Mouse (Mus musculus) hindbrain, embryonic 14.5 days (tissue): ENCODE measurements around the gene Iqcj. TPM values are rescaled to one million over a fixed set of nuclear protein-coding genes. Genes with fewer than 3 reads are reported as not detected.

ENCODE experiments used
- ATAC-seq: fragments of 200-750 bp; cut with Nextera tagmentation; 2 replicates; pipeline ENCODE4 v1.8.0; 2017; ENCODE audit warnings: moderate number of reproducible peaks, mild to moderate bottlenecking, moderate TSS enrichment, moderate library complexity; ENCODE audit not compliant: low FRiP score
- DNase-seq: peaks from one replicate; pipeline ENCODE4 v3.0.0-alpha.2; 2015; ENCODE audit warnings: low spot score
- H3K27ac ChIP-seq: fragments of 300-500 bp; sonication (generic); 2 replicates; pipeline ENCODE4 v1.5.1; 2014; ENCODE audit warnings: mild to moderate bottlenecking, moderate library complexity
- H3K27me3 ChIP-seq: fragments of 300-500 bp; sonication (generic); 2 replicates; pipeline ENCODE4 v1.6.1; 2014; ENCODE audit warnings: mild to moderate bottlenecking, low read length, mixed read lengths; ENCODE audit not compliant: control insufficient read depth, insufficient read depth
- H3K36me3 ChIP-seq: fragments of 300-500 bp; sonication (generic); replicated peaks from 2 replicates; pipeline ENCODE4 v1.6.1; 2014; ENCODE audit not compliant: control insufficient read depth, insufficient read depth
- H3K4me1 ChIP-seq: fragments of 300-500 bp; sonication (generic); replicated peaks from 2 replicates; pipeline ENCODE4 v1.6.1; 2014; ENCODE audit warnings: antibody characterized with exemption, low read length, mixed read lengths; ENCODE audit not compliant: control insufficient read depth, insufficient read depth
- H3K4me2 ChIP-seq: fragments of 300-500 bp; sonication (generic); replicated peaks from 2 replicates; pipeline ENCODE4 v1.6.1; 2014; ENCODE audit warnings: mild to moderate bottlenecking, moderate library complexity
- H3K4me3 ChIP-seq: fragments of 300-500 bp; sonication (generic); replicated peaks from 2 replicates; pipeline ENCODE4 v1.5.1; 2014; ENCODE audit warnings: mild to moderate bottlenecking, low read length
- H3K9ac ChIP-seq: fragments of 300-500 bp; sonication (generic); 2 replicates; pipeline ENCODE4 v1.6.1; 2014
- H3K9me3 ChIP-seq: fragments of 300-500 bp; sonication (generic); 2 replicates; pipeline ENCODE4 v1.6.1; 2016; ENCODE audit warnings: low read length; ENCODE audit not compliant: control insufficient read depth
- WGBS: fragments of 180-500 bp; shearing (Covaris S2); extraction: QIAGEN DNeasy Blood & Tissue Kit; methylation state at CpG from one replicate; pipeline ENCODE4 v1.1.7; 2014; 5-methylcytosine and 5-hydroxymethylcytosine counted together
- polyA plus RNA-seq: library from polyadenylated mRNA; unstranded; fragments of >200 nt; fragmentation: Nextera tagmentation; extraction: Ambion mirVana; gene quantifications from 2 replicates; pipeline ENCODE4 v1.2.1, GENCODE M21; 2014

Iqcj gene
- polyA plus RNA-seq, 1 experiment from 2014 or later: 0.72 TPM

DNA sequence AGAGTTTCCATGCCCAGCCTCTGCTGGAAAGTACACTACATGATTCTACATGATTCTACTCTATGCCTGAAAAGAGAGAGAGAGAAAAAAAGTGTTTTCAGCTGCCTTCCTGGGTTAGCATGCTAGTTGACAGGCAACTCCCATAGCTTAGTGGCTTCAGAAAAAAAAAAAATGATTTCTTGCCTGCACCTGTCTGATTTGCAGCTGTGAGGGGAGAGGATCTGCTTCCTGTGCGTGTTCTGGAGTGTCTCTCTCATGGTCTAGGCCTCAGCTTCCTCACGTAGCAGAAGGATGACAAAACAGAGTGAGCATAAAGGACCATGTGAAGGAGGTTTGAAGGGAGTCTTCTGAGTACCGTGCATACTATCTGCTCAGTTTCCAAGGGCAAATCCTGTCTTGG lies 39.9 kb downstream of the Iqcj start:
- H3K4me3 ChIP-seq: no peak overlapping the region
- H3K9ac ChIP-seq: no peak overlapping the region
- no peaks in the 10 kb centered on the region for H3K9me3 ChIP-seq
- no peaks in the 10 kb centered on the region for H3K36me3 ChIP-seq
- no peak overlapping the region for H3K27ac ChIP-seq
- 85% methylated on average over 3 of the region's 3 CpGs for WGBS
- no peaks in the 10 kb centered on the region for H3K27me3 ChIP-seq
- H3K4me2 ChIP-seq: no peak overlapping the region
- H3K4me1 ChIP-seq: 0 out of 2 replicates have a peak, but pooled peaks cover 8% of the 10 kb centered on the region
- DNase-seq: no peak
- no peak for ATAC-seq

GRCm38 (mm10) chr3:67935829-67936228 lies 43.8 kb downstream of the Iqcj start:
- H3K4me2 ChIP-seq: no peak overlapping the region
- 0 out of 2 replicates have a peak, but pooled peaks cover 4% of the 10 kb centered on the region for H3K4me1 ChIP-seq
- H3K9me3 ChIP-seq: no peaks in the 10 kb centered on the region
- no peak for ATAC-seq
- H3K36me3 ChIP-seq: no peaks in the 10 kb centered on the region
- no peak overlapping the region for H3K27ac ChIP-seq
- DNase-seq: no peak
- H3K9ac ChIP-seq: no peak overlapping the region
- WGBS: 87% methylated on average over 3 of the region's 3 CpGs
- no peak overlapping the region for H3K4me3 ChIP-seq
- H3K27me3 ChIP-seq: no peaks in the 10 kb centered on the region

DNA sequence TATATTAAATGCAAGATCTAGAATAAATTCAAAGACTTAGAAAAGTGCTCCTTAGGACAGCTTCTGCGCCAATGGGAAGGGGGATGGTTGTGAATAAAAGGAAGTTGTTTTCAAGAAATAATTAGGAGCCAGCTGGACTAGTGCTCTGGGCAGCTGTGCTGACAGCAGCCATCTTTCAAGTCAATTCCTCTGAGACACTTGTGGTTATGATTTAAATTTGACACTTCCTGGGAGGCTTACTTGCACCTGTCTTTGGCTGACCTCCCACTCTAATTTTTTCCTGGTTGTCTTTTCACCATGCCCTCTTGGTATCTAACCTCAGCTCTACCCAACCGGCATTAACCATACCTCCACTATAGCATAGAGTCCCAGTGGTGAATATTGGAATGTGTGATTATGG lies 55.0 kb downstream of the Iqcj start:
- Histone ChIP-seq H3K4me3 (no peak overlapping the region), H3K27me3 (no peaks in the 10 kb centered on the region), H3K36me3 (no peaks in the 10 kb centered on the region), H3K9me3 (no peaks in the 10 kb centered on the region), H3K9ac (no peak overlapping the region), H3K4me2 (no peak overlapping the region), H3K4me1 (0 out of 2 replicates have a peak, but pooled peaks cover under 1% of the 10 kb centered on the region), H3K27ac (no peak overlapping the region)
- no peak for ATAC-seq
- 72% methylated on average over 2 of the region's 2 CpGs for WGBS
- no peak for DNase-seq

- H3K4me1 ChIP-seq: peaks cover 21% of the 10 kb centered on the region
- no peak for DNase-seq
- no peak overlapping the region; the same call in 1 of the 2 replicates for H3K27ac ChIP-seq
- ATAC-seq: peak; percentile 73; the same call in 1 of the 2 replicates
- H3K9ac ChIP-seq: no peak overlapping the region; the same call in 1 of the 2 replicates
- no peaks in the 10 kb centered on the region for H3K9me3 ChIP-seq
- H3K27me3 ChIP-seq: no peaks in the 10 kb centered on the region
- no peak overlapping the region for H3K4me2 ChIP-seq
- no peaks in the 10 kb centered on the region for H3K36me3 ChIP-seq
- H3K4me3 ChIP-seq: no peak overlapping the region
- WGBS: 21% methylated on average over 5 of the region's 5 CpGs
Measured at GRCm38 (mm10) chr3:67952517-67952940, 60.5 kb downstream of the Iqcj start.

GRCm38 (mm10) chr3:67954459-67955065 lies 62.5 kb downstream of the Iqcj start:
- ATAC-seq: peak; percentile 47; the same call in 1 of the 2 replicates
- H3K27ac ChIP-seq: 0 out of 2 replicates have a peak overlapping the region, but pooled peaks have one; percentile 9

GRCm38 (mm10) chr3:67959672-67960071 lies 67.7 kb downstream of the Iqcj start:
- H3K4me1 ChIP-seq: peaks cover 10% of the 10 kb centered on the region; the same call in 1 of the 2 replicates
- no peak overlapping the region for H3K9ac ChIP-seq
- DNase-seq (peak; percentile 52), ATAC-seq (peak; percentile 65)
- H3K27me3 ChIP-seq: no peaks in the 10 kb centered on the region
- H3K9me3 ChIP-seq: no peaks in the 10 kb centered on the region
- H3K36me3 ChIP-seq: no peaks in the 10 kb centered on the region
- H3K4me3 ChIP-seq: no peak overlapping the region
- no peak overlapping the region for H3K4me2 ChIP-seq
- peak overlapping the region; percentile 35; the same call in 1 of the 2 replicates for H3K27ac ChIP-seq
- WGBS: 22% methylated on average over 7 of the region's 7 CpGs

More at GRCm38 (mm10) chr3:67954459-67955065, 62.5 kb downstream of the Iqcj start:
- Histone ChIP-seq H3K36me3 (no peaks in the 10 kb centered on the region), H3K4me3 (no peak overlapping the region), H3K27me3 (no peaks in the 10 kb centered on the region), H3K9me3 (no peaks in the 10 kb centered on the region), H3K9ac (no peak overlapping the region), H3K4me1 (peaks cover 28% of the 10 kb centered on the region), H3K4me2 (no peak overlapping the region)
- 23% methylated on average over 5 of the region's 5 CpGs for WGBS
- no peak for DNase-seq

DNA sequence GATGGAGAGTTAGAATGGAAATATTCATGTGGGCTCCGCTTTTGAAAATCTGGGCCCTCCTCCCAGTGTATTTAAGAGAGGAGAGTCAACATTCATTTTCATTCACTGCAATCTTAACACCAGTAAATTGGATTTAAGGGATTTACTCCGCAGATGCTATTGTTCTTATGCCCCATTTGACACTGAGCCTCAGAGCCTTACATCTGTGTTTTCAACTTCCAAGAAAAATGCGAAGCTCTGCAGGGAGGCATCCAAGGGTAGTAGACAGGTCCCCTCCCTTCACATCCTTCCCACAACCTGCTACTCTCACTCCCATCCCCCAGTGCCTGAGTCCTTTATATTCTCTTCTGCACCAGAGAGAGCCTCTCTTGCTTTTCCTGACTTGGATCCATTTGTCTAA lies 68.1 kb downstream of the Iqcj start:
- peak overlapping the region; percentile 35 for H3K27ac ChIP-seq
- H3K36me3 ChIP-seq: no peaks in the 10 kb centered on the region
- 16% methylated on average over 3 of the region's 3 CpGs for WGBS
- H3K27me3 ChIP-seq: no peaks in the 10 kb centered on the region
- no peak overlapping the region for H3K9ac ChIP-seq
- peaks cover 8% of the 10 kb centered on the region; the same call in 1 of the 2 replicates for H3K4me1 ChIP-seq
- H3K4me2 ChIP-seq: no peak overlapping the region
- no peaks in the 10 kb centered on the region for H3K9me3 ChIP-seq
- no peak overlapping the region for H3K4me3 ChIP-seq
- DNase-seq (no peak), ATAC-seq (peak; percentile 37)

DNA sequence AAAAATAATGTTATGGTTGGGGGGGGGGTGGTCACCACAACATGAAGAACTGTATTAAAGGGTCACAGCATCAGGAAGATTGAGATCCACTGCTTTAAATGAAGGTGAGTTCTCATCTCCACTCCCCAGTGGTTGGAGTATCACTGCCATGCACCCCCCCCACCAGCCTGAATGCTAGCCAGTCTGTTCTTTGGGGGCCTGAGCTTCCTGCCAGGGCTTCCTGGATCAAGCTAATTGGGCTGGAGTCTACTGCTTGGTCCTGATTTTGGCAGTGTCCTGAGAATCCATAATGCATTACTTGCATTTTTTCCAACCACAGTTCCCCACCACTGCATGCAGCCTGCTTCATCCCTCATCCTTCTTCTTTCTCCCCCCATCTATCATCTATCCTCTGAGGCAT lies 68.7 kb downstream of the Iqcj start:
- H3K27ac ChIP-seq: 0 out of 2 replicates have a peak overlapping the region, but pooled peaks have one; percentile 35
- H3K4me3 ChIP-seq: no peak overlapping the region
- DNase-seq (no peak), ATAC-seq (no peak)
- peaks cover 8% of the 10 kb centered on the region; the same call in 1 of the 2 replicates for H3K4me1 ChIP-seq
- no peaks in the 10 kb centered on the region for H3K36me3 ChIP-seq
- H3K4me2 ChIP-seq: no peak overlapping the region
- no peaks in the 10 kb centered on the region for H3K27me3 ChIP-seq
- H3K9me3 ChIP-seq: no peaks in the 10 kb centered on the region
- no peak overlapping the region for H3K9ac ChIP-seq

GRCm38 (mm10) chr3:67961934-67962639 lies 70.1 kb downstream of the Iqcj start:
- no peak for ATAC-seq
- WGBS: 89% methylated on average over 6 of the region's 6 CpGs

More at GRCm38 (mm10) chr3:67961934-67962639, 70.1 kb downstream of the Iqcj start:
- Histone ChIP-seq H3K9ac (no peak overlapping the region), H3K4me3 (no peak overlapping the region), H3K9me3 (no peaks in the 10 kb centered on the region), H3K27ac (no peak overlapping the region), H3K4me1 (peaks cover 8% of the 10 kb centered on the region; the same call in 1 of the 2 replicates), H3K4me2 (no peak overlapping the region), H3K36me3 (no peaks in the 10 kb centered on the region), H3K27me3 (no peaks in the 10 kb centered on the region)
- DNase-seq: no peak
